In the genomic region with DNA sequence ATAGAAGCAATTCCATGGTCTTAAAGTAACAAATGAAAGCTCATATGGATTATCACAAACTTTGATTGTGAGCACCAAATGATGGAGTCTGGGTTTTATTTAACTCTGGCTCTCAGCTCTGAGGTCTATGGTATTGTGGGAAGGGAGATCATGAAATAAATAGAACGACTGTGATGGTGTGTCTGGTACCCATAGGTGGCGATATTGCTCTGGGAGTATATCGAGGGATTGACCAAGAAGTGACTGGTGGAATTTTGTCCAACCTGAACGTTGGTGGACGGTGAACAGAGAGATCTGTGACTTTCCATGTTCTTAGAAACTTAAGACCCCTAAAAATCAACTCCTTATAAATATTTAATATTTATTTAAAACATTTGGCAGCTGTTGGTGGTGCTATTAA, we compare ENCODE assay signal across 8 mouse cellular contexts.
DNase-seq lines count a peak whose midpoint lies in the region; ATAC-seq lines count a peak whose summit lies in the region.

No protein-coding gene starts in this region.

- H3K4me3 ChIP-seq in neural tube, embryonic 11.5 days (ENCODE audit: low read depth, low read length) = no peak overlapping the region

- H3K27me3 ChIP-seq in neural tube, embryonic 11.5 days (ENCODE audit: control insufficient read depth, insufficient read depth, low read length) = no peaks in the 10 kb centered on the region

- intact Hi-C loops in heart, postnatal 25 days (cut with DNase I) = no loop called here

- H3K4me1 ChIP-seq in neural tube, embryonic 11.5 days (ENCODE audit: control insufficient read depth, insufficient read depth, low read length) = no peaks in the 10 kb centered on the region

- no peak overlapping the region for H3K4me2 ChIP-seq in neural tube, embryonic 11.5 days (ENCODE audit: low read depth)

- no peak overlapping the region for H3K27ac ChIP-seq in neural tube, embryonic 11.5 days (ENCODE audit: low read depth, low read length)

- H3K9ac ChIP-seq in neural tube, embryonic 11.5 days (ENCODE audit: low read length) = no peak overlapping the region

- no peaks in the 10 kb centered on the region for H3K9me3 ChIP-seq in neural tube, embryonic 11.5 days (ENCODE audit: control insufficient read depth, low read length)

- ATAC-seq in neural tube, embryonic 11.5 days (ENCODE audit: insufficient read depth, low FRiP score, low TSS enrichment) = no peak

- 33% methylated on average over 5 of the region's 5 CpGs for WGBS in neural tube, embryonic 11.5 days

- DNase-seq in heart, postnatal 4 days = peak; percentile 11
- DNase-seq in heart, postnatal 25 days (ENCODE audit: low spot score) = no peak
- DNase-seq in right cerebral cortex, adult 2 months (ENCODE audit: low spot score in 2 of 2) = peak; percentile 2 to 5
- DNase-seq in right cerebral cortex, postnatal 36 days (ENCODE audit: low spot score in 2 of 2) = no peak
- DNase-seq in embryo, embryonic 10 days (ENCODE audit: low spot score) = peak; percentile 72
- DNase-seq in neural tube, embryonic 11.5 days (ENCODE audit: low spot score) = peak; percentile 41
- no peak for DNase-seq in yolk sac, embryonic 10.5 days (ENCODE audit: low spot score)
- no peak for DNase-seq in spleen, adult 12 weeks (ENCODE audit: low spot score)

- no peaks in the 10 kb centered on the region for H3K36me3 ChIP-seq in neural tube, embryonic 11.5 days (ENCODE audit: control insufficient read depth, insufficient read depth, low read length)

Comparison
In these comparisons a context has a peak if more than half of its experiments do, and no peak if none do; other contexts are left out.
1. DNase-seq: peak in heart, postnatal 4 days (single experiment), right cerebral cortex, adult 2 months (2 of 2), embryo, embryonic 10 days (single experiment) and neural tube, embryonic 11.5 days (single experiment); none in heart, postnatal 25 days (single experiment), right cerebral cortex, postnatal 36 days (0 of 2), yolk sac, embryonic 10.5 days (single experiment) and spleen, adult 12 weeks (single experiment).